Mouse (Mus musculus) spleen, adult 2 months (tissue): ENCODE measurements around the gene Flnb.

Source experiments
- CTCF ChIP-seq: fragments of 200-500 bp; IDR thresholded peaks from 2 replicates; pipeline ENCODE4 v1.5.1; 2011; ENCODE audit warnings: mild to moderate bottlenecking, inconsistent platforms; ENCODE audit not compliant: insufficient read depth, insufficient read length, insufficient replicate concordance; ENCODE audit errors: extremely low read depth
- POLR2A ChIP-seq: fragments of 200-500 bp; IDR thresholded peaks from 2 replicates; pipeline ENCODE4 v1.6.1; 2011; ENCODE audit warnings: low read depth, low read length, inconsistent platforms

GRCm38 (mm10) chr14:7795961-7796360, 21.8 kb upstream of the Flnb start:
- no peak for TF ChIP-seq CTCF
- no peak for TF ChIP-seq POLR2A
